Mouse (Mus musculus) lung, embryonic 16.5 days (tissue): ENCODE measurements at regions not wholly inside any gene's neighbourhood (a gene's known extent, or its start where the extent isn't known, plus 50 kb on each side); places are given as distances from the start of the nearest gene placed in this dataset.

Experiments
- ATAC-seq: fragments of 200-750 bp; cut with Nextera tagmentation; 2 replicates; pipeline ENCODE4 v1.8.0; 2017; ENCODE audit warnings: low read depth, mild to moderate bottlenecking, moderate library complexity
- H3K27ac ChIP-seq: fragments of 300-500 bp; sonication (generic); 2 replicates; pipeline ENCODE4 v1.5.1; 2014; ENCODE audit warnings: mild to moderate bottlenecking, control low read depth, low read length
- H3K27me3 ChIP-seq: fragments of 300-500 bp; sonication (generic); 2 replicates; pipeline ENCODE4 v1.6.1; 2014; ENCODE audit warnings: low read depth, low read length, mixed read lengths; ENCODE audit not compliant: control insufficient read depth, insufficient read depth
- H3K36me3 ChIP-seq: fragments of 300-500 bp; sonication (generic); 2 replicates; pipeline ENCODE4 v1.6.1; 2014; ENCODE audit warnings: low read length; ENCODE audit not compliant: control insufficient read depth, insufficient read depth
- H3K4me1 ChIP-seq: fragments of 300-500 bp; sonication (generic); replicated peaks from 2 replicates; pipeline ENCODE4 v1.6.1; 2014; ENCODE audit warnings: low read length, mixed read lengths; ENCODE audit not compliant: control insufficient read depth, insufficient read depth
- H3K4me2 ChIP-seq: fragments of 300-500 bp; sonication (generic); 2 replicates; pipeline ENCODE4 v1.6.1; 2014; ENCODE audit warnings: low read depth, low read length, control low read depth
- H3K4me3 ChIP-seq: fragments of 300-500 bp; sonication (generic); 2 replicates; pipeline ENCODE4 v1.5.1; 2014; ENCODE audit warnings: mild to moderate bottlenecking, low read length, control low read depth
- H3K9ac ChIP-seq: fragments of 300-500 bp; sonication (generic); 2 replicates; pipeline ENCODE4 v1.6.1; 2014; ENCODE audit warnings: low read length, control low read depth
- H3K9me3 ChIP-seq: fragments of 300-500 bp; sonication (generic); 2 replicates; pipeline ENCODE4 v1.6.1; 2016; ENCODE audit warnings: low read length; ENCODE audit not compliant: control insufficient read depth
- WGBS: fragments of 180-500 bp; shearing (Covaris S2); extraction: QIAGEN DNeasy Blood & Tissue Kit; methylation state at CpG from one replicate; pipeline ENCODE4 v1.1.7; 2014; 5-methylcytosine and 5-hydroxymethylcytosine counted together

- Histone ChIP-seq H3K9me3 (no peaks in the 10 kb centered on the region), H3K4me1 (no peaks in the 10 kb centered on the region), H3K9ac (no peak overlapping the region), H3K4me3 (no peak overlapping the region), H3K4me2 (no peak overlapping the region), H3K27ac (no peak overlapping the region), H3K36me3 (no peaks in the 10 kb centered on the region), H3K27me3 (no peaks in the 10 kb centered on the region)
- ATAC-seq: no peak
- WGBS: 40% methylated on average over 5 of the region's 5 CpGs
Observed at GRCm38 (mm10) chr12:15967550-15968102, 150.9 kb upstream of the Trib2 start.

- Histone ChIP-seq H3K4me1 (no peaks in the 10 kb centered on the region), H3K9ac (no peak overlapping the region), H3K36me3 (no peaks in the 10 kb centered on the region), H3K9me3 (no peaks in the 10 kb centered on the region), H3K4me3 (no peak overlapping the region), H3K27me3 (no peaks in the 10 kb centered on the region), H3K27ac (no peak overlapping the region), H3K4me2 (no peak overlapping the region)
- no peak for ATAC-seq
- 94% methylated on average over 1 of the region's 1 CpGs for WGBS
Observed at GRCm38 (mm10) chr12:15966631-15967030, 149.9 kb upstream of the Trib2 start.

GRCm38 (mm10) chr12:15965921-15966320 is 149.2 kb upstream of the Trib2 start:
- no peaks in the 10 kb centered on the region for H3K36me3 ChIP-seq
- no peak overlapping the region for H3K4me3 ChIP-seq
- no peaks in the 10 kb centered on the region for H3K27me3 ChIP-seq
- H3K27ac ChIP-seq: no peak overlapping the region
- no peaks in the 10 kb centered on the region for H3K4me1 ChIP-seq
- no peak overlapping the region for H3K9ac ChIP-seq
- no peak overlapping the region for H3K4me2 ChIP-seq
- no peak for ATAC-seq
- H3K9me3 ChIP-seq: no peaks in the 10 kb centered on the region
- 74% methylated on average over 4 of the region's 4 CpGs for WGBS

GRCm38 (mm10) chr12:15964073-15964472 is 147.4 kb upstream of the Trib2 start:
- Histone ChIP-seq H3K4me1 (no peaks in the 10 kb centered on the region), H3K4me3 (no peak overlapping the region), H3K9ac (no peak overlapping the region), H3K9me3 (no peaks in the 10 kb centered on the region), H3K27ac (no peak overlapping the region), H3K36me3 (no peaks in the 10 kb centered on the region), H3K27me3 (no peaks in the 10 kb centered on the region), H3K4me2 (no peak overlapping the region)
- no peak for ATAC-seq
- 84% methylated on average over 4 of the region's 4 CpGs for WGBS

GRCm38 (mm10) chr12:15961834-15962233 is 145.1 kb upstream of the Trib2 start:
- H3K9ac ChIP-seq: no peak overlapping the region
- H3K4me3 ChIP-seq: no peak overlapping the region
- H3K27me3 ChIP-seq: no peaks in the 10 kb centered on the region
- H3K9me3 ChIP-seq: no peaks in the 10 kb centered on the region
- H3K36me3 ChIP-seq: no peaks in the 10 kb centered on the region
- no peak overlapping the region for H3K27ac ChIP-seq
- no peak overlapping the region for H3K4me2 ChIP-seq
- WGBS: 81% methylated on average over 2 of the region's 2 CpGs
- H3K4me1 ChIP-seq: no peaks in the 10 kb centered on the region
- ATAC-seq: no peak

GRCm38 (mm10) chr12:15937443-15938237 is 120.9 kb upstream of the Trib2 start:
- ATAC-seq: no peak
- no peaks in the 10 kb centered on the region for H3K4me1 ChIP-seq
- 49% methylated on average over 8 of the region's 8 CpGs for WGBS

GRCm38 (mm10) chr12:15932067-15932466 is 115.3 kb upstream of the Trib2 start:
- H3K4me1 ChIP-seq: no peaks in the 10 kb centered on the region
- 88% methylated on average over 4 of the region's 4 CpGs for WGBS
- H3K9ac ChIP-seq: no peak overlapping the region
- ATAC-seq: no peak
- H3K36me3 ChIP-seq: no peaks in the 10 kb centered on the region
- H3K4me2 ChIP-seq: no peak overlapping the region
- no peak overlapping the region for H3K4me3 ChIP-seq
- H3K9me3 ChIP-seq: no peaks in the 10 kb centered on the region
- H3K27me3 ChIP-seq: no peaks in the 10 kb centered on the region
- H3K27ac ChIP-seq: no peak overlapping the region

More at GRCm38 (mm10) chr12:15937443-15938237, 120.9 kb upstream of the Trib2 start:
- Histone ChIP-seq H3K27me3 (no peaks in the 10 kb centered on the region), H3K36me3 (no peaks in the 10 kb centered on the region), H3K4me3 (no peak overlapping the region), H3K27ac (no peak overlapping the region), H3K9ac (no peak overlapping the region), H3K4me2 (no peak overlapping the region), H3K9me3 (no peaks in the 10 kb centered on the region)

GRCm38 (mm10) chr12:15931535-15931934 is 114.8 kb upstream of the Trib2 start:
- no peak overlapping the region for H3K9ac ChIP-seq
- H3K27ac ChIP-seq: no peak overlapping the region
- H3K4me3 ChIP-seq: no peak overlapping the region
- no peak overlapping the region for H3K4me2 ChIP-seq
- no peak for ATAC-seq
- no peaks in the 10 kb centered on the region for H3K9me3 ChIP-seq
- no peaks in the 10 kb centered on the region for H3K36me3 ChIP-seq
- no peaks in the 10 kb centered on the region for H3K4me1 ChIP-seq
- H3K27me3 ChIP-seq: no peaks in the 10 kb centered on the region
- WGBS: 86% methylated on average over 4 of the region's 4 CpGs

- ATAC-seq: no peak
- Histone ChIP-seq H3K4me2 (no peak overlapping the region), H3K4me3 (no peak overlapping the region), H3K36me3 (no peaks in the 10 kb centered on the region), H3K9me3 (no peaks in the 10 kb centered on the region), H3K27me3 (no peaks in the 10 kb centered on the region), H3K9ac (no peak overlapping the region), H3K4me1 (no peaks in the 10 kb centered on the region), H3K27ac (no peak overlapping the region)
- 80% methylated on average over 3 of the region's 3 CpGs for WGBS
Observed at GRCm38 (mm10) chr12:15930155-15930554, 113.4 kb upstream of the Trib2 start.
